Comparison of ENCODE assay signal across 8 mouse cellular contexts in the genomic region with DNA sequence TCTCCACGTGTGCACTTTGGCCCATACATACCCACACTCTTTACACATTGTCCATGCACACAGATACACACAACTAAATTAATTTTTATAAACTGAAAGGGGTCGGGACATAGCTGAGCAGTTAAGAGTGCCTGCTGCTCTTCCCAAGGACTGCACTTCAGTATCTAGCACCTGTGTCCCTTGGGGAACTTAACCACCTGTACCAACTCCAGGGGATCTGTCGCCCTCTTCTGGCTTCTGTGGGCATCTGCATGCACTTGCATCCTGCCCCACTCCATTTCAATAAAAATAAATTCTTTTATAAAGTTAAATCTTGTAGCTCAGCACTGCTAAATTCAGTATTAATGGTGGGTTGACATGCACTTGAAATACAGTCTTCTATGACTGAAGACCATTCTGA. TPM values are rescaled to one million over a fixed set of nuclear protein-coding genes. Genes with fewer than 3 reads are reported as not detected.
DNase-seq lines count a peak whose midpoint lies in the region; ATAC-seq and TF ChIP-seq lines count a peak whose summit lies in the region.
"Had no signal": no experiment of that assay in that cellular context is flagged by ENCODE, and none has a peak within 500 bp of the region (broad histone marks: within the 10 kb centered on the region; RNA-seq: fewer than 3 reads in every experiment).

No protein-coding gene starts in this region.

- H3K27ac ChIP-seq in layer of hippocampus, adult 2 months, result no peak overlapping the region

- no peak for DNase-seq in layer of hippocampus, adult 2 months (ENCODE audit: low spot score in 2 of 2)
- DNase-seq in layer of hippocampus, adult 18-20 months (ENCODE audit: low spot score in 2 of 2), result no peak
- peak; percentile 58 for DNase-seq in ZHBTc4 (ENCODE audit: low read depth, low spot score)
- peak; percentile 9 to 34 for DNase-seq in spleen, postnatal 36 days (ENCODE audit: low spot score in 2 of 2)
- DNase-seq in layer of hippocampus, postnatal 36 days, result no peak
- DNase-seq in layer of hippocampus, postnatal 14 days (ENCODE audit: low spot score in 2 of 2), result no peak

- no peak overlapping the region for H3K4me3 ChIP-seq in layer of hippocampus, adult 2 months
- H3K4me3 ChIP-seq: erythroblast, embryonic 14.5 days had no signal

- TF ChIP-seq CTCF in layer of hippocampus, adult 2 months (conservative IDR thresholded peaks at IDR 0.05), result peak; percentile 75

- ATAC-seq in inflammation-experienced regulatory T-cells, adult 6 months, result peak; percentile 24

RNA-seq across cellular contexts. Expression of gene Rps6ka3, which starts 54.6 kb away (rescaled TPM):
- 10 to 100 TPM; 28.4 to 30.5 TPM for total RNA-seq in layer of hippocampus, adult 2 months (2021)
- total RNA-seq in layer of hippocampus, adult 18-20 months (2021), result 10 to 100 TPM; 25.0 to 25.7 TPM
- 10 to 100 TPM in 1 of 3 experiments, 1 to 10 TPM in 2; 7.0 to 11.7 (median 8.6) TPM for polyA plus RNA-seq in inflammation-experienced regulatory T-cells, adult 6 months (2017; shearing (Covaris generic))
- total RNA-seq in layer of hippocampus, postnatal 36 days (2021), result 10 to 100 TPM; 30.6 to 31.8 TPM
- 10 to 100 TPM; 27.4 to 37.5 TPM for total RNA-seq in layer of hippocampus, postnatal 14 days (2021)

Comparison
In these comparisons a context has a peak if more than half of its experiments do, and no peak if none do; other contexts are left out.
1. DNase-seq: peak in ZHBTc4 (single experiment) and spleen, postnatal 36 days (2 of 2); none in layer of hippocampus, adult 2 months (0 of 2), layer of hippocampus, adult 18-20 months (0 of 2), layer of hippocampus, postnatal 36 days (0 of 2) and layer of hippocampus, postnatal 14 days (0 of 2).